Mouse (Mus musculus) layer of hippocampus, postnatal 36 days (tissue): ENCODE results near the gene Rtbdn. TPM values are rescaled to one million over a fixed set of nuclear protein-coding genes. Genes with fewer than 3 reads are reported as not detected.

Experiments used
- DNase-seq, 2 experiments: peaks; one replicate each; pipeline ENCODE4 v3.0.0; 2022
- total RNA-seq, 2 experiments: library from RNA; stranded (reverse); gene quantifications; 2 replicates each; pipeline ENCODE4 v1.2.3; 2021

Gene Rtbdn
- total RNA-seq, 2 experiments from 2014 or later: 0.77 to 1.0 TPM

DNA sequence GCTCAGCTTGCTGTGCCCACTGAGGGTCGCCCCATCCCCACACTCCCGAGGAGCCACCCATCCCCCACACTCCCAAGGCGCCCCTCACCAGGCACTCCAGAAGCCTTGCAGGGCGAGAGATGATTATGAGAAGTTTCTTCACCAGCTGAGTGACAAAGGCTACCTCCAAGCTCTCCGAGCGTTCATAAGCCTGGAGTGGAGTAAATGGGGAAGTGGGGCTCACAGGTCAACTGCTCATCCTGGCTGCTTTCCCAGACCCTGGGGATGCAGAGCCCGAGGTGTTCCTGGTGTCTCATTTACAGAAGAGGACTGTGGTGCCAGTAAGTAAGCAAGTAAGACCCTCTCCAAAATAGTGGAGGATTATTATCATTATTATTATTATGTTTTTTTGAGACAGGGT is 21.2 kb upstream of the Rtbdn start:
- no peak for DNase-seq

DNA sequence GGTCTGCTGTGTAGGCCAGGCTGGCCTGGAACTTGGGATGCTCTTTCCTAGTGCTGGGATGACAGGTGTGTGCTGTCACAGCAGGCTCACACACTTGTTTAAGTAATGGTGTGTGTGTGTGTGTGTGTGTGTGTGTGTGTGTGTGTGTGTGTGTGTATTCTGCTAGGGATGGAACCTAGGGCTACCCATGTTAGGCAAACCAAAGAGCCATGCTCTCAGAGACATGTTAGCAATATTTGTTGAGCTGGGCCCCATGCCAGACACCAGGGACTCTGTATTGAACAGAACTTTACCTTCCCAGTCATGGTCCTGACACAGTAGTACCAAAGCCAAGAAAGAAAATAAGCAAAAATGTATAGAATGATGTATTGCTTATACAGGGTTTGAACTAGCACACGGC is 19.3 kb upstream of the Rtbdn start:
- DNase-seq: no peak

DNA sequence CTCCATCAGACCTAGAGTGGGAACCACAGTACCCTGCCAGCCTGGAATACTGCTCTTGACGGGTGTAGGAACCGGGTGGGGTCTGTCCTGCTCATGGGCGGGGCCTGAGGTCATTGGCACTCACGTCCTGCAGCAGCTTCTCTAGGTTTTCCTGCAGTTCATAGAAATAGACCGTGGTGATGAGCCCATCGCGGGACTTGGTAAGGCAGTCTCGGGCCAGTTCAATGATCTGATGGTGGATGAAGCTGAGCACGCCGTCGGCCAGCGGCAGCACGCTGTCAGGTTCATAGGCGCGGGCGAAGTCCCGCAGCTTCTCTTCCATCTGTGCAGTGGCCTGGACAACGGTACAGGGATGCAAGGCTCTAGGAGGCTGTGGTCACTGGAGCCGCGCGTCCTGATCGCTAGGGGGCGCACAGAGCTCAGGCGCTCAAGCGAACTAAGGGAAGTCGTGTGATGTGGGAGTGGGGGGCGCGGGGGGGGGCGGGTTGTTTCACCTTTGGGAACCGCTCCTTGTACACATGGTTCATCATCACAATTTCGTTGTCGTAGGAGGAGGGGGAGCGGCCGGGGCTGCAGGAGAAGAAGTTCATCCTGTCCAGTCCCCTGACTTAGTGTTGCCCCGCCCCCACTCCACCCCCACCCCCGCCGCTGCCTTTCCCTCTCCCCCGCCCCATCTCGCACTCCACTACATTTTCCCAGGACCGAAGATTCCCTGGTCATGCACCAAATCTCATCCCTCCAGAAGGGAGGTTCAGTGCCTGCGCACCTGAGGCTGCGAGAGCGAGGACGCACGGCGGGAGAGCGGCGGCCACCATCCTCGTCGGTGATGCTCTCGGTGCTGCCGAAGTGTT is 18.1 kb upstream of the Rtbdn start:
- peak in 1 of 2 experiments; percentile 57 for DNase-seq

DNA sequence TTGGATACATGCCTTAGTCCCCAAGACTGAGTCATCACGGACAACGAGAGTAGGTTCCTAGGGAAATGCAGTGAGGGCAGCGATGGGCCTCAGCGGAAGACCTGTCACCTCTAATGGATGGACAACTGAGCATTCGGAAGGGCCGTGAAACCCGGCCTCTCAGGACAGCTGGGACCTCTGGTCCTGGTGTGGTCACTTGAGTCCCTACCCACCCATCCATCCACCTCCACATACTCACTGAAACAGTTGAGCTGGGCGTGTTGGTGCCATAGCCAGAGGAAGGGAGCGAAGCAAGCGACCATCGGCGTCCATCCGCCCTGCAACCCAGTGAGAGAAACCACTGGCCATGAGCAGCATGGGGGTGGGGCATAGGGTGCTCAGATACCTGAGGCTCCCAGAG is 16.2 kb upstream of the Rtbdn start:
- DNase-seq: no peak

DNA sequence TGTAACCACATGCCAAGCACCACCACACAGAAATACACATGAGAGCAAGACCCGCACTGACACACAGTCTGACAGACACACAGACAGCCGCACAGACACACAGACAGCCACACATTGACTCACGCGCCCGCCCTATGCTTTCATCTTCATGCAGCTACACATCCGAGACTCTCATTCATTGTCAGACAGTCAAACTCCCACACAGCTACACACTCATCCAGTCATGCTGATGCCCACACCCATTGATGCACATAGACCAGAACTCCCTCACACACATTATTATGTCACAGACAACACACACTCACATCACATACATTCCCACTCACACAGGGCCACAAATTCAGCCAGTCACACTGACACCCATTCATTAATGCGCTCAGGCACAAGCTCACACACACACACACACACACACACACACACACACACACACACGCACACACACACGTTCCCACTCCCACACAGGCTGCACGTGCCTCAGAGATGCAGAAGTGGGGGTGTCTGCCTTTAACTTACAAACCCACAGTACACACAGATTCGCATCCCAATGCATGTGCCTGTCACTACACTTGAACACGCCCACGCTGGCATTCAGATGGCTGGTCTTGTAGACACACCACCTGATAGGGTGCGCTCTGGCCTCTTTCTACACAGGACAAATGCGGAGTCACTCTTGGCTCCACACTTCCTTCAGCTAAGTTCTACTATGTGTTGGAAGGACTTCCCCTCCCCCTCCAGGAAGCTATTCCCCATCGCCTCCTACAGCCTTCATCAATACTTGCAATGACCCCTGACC is 12.8 kb upstream of the Rtbdn start:
- no peak for DNase-seq

DNA sequence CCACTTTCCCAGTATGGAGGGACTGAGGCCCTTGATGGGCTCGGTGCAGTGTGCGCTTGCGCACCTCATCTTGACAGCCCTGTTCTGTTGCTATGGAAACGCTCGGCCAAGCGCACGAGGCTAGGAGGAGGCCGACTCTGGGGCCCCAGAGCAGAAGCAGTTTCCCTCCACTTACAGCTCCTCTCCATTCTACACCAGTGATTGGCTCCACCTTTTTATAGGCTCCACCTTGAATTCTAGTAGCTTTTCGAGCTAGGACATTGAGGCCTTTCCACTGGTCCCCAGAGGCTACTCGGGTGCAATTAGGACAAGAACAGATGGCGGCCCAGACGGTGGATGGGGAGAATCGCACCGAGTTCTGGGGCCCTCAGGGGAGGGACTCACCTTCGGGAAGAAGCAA is 11.9 kb upstream of the Rtbdn start:
- DNase-seq: no peak

DNA sequence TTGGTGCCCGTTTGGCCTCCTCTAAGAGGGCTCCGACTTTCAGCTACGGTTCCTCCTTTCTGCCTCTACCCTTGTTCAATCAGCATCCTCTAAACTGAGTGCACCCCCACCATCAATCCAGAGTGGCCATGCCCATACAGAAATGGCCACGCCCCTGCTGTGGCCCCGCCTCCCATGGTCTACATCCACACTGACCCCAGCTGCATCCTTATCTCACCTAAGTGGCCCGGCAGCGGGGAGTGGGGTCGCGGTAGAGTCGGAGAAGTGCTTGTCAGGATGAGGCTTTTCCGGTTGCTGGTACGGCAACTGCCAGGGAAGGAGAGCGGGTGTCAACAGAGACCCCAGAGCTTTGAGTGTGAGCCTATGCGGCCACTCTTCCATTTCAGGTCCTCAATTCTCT is 11.3 kb upstream of the Rtbdn start:
- DNase-seq: no peak

DNA sequence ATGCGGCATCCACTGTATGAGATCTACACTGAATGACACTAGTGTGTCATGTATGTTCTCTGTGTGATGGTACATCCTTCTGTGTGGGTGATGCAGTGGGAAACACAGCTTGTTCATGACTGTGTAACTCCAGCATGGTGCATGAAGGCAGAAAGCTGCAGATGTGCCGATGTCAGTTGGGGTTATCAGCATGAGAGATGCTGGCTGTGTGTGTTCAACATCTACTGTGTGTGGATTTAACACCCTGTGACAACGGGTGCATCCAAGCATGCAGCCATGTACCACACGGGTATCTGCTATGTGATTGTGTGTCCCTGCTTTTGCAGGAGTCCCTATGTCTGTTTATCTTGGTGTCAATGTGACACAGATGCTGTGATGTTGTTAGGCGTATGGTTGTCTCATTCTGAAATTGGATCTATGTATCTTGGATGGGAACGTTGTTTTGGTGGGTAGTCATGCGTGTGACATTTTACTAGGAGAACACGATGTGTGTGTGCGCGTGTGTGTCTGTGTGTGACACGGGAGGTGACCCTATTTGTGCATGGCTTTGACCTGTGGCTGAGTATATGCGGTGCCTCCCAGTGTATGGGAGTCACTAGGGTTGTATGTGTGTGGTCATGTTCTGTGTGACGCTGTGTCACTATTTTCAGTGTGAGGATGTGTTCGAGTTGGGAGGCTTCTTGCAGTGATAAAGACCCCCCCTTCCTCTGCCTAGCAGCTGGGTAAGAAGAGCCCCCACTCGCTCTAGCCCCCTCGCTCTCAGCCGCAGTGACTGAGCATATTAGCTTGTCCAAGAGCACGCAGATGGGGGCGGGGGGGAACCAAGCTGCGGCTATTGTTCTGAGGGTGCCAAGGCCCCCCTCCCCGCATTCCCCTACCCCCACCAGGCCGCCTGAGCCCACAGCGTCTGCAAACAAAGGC is 10.5 kb upstream of the Rtbdn start:
- no peak for DNase-seq

DNA sequence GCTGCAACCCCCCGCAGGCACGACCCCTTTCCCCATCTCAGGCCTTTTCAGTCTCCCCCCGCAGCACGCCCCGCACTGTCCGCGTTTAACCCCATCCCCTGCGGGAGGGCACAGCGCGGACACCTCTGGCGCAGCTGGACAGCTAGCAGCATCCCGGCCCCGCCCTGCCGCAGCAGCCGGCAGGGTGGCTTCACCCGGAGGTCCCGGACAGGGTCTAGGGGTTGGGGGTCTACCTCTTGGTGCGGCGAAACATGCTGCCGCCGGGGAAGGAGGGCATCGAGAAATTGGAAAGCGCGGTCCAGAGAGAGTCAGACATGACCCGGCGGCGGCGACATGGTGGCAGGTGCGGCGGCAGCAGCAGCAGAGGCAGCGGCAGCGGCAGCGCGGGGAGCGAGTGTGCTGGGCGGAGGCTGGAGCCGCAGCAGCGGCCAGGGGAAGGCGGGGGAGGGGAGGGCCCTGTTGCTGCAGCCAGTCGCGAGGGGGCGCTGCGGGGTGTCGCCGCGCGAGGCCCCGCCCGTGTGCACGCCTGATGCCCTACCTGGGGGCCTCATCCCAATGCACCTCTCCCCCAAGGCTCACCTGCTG is 9.7 kb upstream of the Rtbdn start, which contains the start of gene Mast1:
Mast1 (minus strand) TSS at position 398 of the 585 bp plus-strand sequence.
- DNase-seq: peak; percentile 68 to 72

DNA sequence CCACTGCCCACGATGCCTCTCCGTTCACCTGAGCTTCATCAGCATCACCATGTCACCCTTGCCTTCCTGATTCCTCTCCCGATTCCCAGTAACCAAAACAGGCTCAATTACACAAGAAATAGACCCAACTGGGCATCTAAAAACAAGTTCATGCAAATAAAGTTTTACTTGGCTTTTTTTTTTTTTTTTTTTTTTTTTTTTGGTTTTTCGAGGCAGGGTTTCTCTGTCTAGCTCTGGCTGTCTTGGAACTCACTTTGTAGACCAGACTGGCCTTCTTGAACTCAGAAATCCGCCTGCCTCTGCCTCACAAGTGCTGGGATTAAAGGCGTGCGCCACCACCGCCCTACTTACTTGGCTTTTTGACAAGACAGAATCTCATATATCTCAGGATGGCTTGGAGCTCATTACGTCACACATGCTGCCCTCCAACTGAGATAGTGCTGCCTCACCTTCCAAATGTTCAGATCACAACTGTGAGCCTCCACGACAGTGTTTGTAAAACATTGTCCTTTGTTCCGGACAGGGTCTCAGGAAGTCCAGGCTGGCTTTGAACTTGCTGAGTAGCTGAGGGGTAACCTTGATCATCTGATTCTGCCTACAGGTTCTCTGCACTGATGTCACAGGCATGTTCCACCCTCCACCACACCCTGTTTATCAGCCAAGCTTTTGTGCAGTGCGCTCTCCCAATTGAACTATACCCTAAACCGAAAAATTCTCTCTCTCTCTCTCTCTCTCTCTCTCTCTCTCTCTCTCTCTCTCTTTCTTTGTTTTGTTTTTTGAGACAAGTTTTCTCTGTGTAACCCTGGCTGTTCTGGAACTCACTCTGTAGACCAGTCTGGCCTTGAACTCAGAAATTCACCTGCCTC is 8.9 kb upstream of the Rtbdn start:
- DNase-seq: no peak

DNA sequence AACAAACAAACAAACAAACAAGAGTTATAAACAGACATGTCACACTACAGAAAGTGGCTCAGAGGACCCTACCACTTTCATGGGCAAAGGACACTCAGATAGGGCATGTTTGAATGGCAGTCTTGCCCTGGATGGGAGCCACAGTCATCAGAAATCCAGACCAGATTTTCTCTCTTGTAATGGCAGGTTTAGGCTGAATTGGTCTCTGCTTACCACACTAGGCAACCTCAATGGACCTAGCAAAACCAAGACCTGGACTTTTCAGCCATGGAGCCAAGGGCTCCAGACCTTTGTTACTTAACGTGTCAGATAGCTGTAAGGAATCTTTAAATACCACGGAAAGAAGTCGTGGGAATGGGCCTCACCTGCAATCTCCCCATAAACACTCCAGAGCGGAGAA is 3.1 kb upstream of the Rtbdn start:
- DNase-seq: no peak

DNA sequence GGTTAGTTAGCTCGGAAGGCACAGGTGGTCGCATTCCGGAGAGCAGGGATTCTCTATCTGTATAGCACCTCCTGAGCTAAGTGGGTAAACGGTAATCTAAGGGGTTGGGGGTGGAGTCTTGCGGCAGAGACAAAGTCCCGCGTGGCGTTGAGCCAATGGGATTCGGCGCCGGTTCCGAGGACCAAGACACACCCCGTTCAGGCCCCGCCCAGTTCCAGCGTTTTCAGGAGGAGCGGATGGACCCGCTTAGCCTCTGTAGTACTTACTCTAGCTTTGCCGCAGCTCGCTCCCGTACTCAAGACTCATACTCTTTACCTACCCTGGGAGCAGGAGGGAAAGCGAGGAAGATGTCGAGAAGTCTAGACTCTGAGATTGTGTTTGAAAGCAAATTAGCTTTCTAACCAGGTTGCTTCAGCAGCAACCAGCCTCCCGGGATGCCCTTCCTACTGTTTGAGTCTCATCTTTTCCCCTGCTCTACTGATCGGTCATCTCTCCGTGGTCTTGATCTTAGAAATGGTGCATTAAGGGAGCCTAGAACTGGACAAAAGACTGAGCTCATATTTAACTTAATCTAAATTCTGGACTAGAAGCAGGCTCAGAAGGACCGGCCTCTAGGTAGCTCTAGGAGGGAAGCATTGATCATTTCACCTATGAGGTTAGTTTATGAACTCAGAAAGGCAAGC is 2.2 kb upstream of the Rtbdn start:
- DNase-seq: peak; percentile 46 to 48

DNA sequence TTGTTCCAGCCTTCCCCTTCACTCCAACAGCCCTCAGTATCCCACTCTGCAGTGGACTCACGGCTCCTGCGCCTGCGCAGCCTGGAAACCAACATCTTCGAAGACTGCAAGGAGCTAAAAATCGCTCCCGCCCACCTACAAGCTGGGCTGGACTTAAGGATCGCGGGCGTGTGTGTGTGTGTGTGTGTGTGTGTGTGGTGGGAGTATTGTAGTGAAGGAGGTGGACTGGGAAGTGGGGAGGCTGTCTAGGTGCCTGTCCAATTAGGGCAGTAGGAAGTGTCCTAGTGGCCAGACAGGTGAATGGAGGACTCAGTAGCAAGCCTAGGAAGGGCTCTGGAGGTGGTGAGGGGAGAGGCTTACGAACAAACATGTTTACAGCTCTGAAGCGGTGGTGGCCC is 1.6 kb upstream of the Rtbdn start:
- peak; percentile 38 to 54 for DNase-seq

DNA sequence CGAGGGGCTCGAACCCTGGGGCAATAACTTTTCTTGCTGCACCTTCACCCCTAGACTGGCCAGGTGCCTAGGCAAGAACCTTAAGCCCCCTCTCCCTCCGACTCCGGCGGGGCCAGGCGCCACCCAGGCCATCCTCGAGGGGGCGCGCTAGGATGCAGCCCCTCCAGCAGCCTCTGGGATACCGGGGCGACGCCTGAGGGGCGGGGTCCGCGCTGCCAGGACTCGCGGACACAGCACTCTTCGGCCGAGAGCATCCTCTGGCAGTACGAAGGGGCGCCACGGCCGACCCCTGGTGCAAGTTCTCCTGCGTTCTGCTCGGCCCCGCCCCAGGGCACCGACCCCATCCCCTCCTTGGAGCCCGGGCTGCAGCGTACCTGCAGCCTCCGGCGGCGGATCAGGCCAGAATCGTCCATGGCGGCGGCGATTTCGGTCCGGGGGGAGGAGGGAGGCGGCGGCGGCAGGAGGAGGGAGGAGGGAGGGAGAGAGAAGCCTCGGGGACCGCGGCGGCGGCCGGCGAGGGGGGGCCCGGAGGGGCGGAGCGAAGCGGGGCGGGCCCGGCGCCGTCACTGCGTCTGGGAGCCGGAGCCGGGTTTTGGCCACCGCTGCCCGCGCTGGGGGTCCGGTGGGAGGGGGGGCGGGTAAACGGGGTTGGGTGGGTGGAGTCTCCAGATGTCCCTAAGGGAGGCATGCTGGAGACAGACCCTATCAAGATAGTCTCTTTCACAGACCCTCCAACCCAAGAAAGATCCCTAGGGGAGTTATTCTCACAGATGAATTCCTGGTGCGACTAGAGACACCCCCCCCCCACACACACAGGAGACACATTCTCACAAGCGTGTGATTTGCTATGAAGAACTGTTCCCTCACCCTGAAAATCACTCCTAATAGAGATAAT is 911 bp upstream of the Rtbdn start:
- DNase-seq: peak in 1 of 2 experiments; percentile 21

DNA sequence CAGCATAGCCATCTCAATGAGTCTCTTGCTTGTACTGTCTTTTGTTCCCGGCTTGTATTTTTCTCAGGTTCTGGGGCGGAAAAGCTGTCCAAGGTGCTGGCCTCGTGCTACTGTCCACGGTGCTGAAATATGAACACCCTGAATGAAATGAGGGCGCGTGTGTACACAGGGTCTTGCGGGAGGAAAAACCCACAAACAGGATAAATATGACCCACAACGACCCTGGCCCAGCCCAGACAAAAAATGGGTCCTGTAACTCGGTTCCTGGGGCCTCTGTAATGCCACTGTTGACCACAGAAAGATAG is 402 bp downstream of the Rtbdn start:
- no peak for DNase-seq

DNA sequence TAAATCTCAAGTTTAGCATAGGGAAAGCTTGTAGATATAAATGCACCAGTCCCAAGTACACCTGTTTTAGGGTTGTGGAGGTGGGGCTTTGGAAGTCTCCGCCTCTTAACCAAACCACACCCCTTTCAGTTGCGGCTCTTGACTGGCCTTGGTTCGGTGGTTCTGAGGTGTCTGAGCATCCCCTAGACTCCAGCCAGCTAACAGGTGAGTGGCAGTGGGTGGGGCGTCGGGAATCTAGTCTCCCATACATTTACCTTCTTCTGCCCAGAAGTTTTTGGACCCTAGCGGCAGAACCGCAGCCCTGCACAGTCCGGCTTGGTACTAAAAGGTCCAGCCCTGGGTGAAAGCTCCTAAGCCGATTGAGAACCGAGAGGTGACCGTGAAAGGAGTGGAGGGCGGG is 3.0 kb downstream of the Rtbdn start:
- DNase-seq: no peak

DNA sequence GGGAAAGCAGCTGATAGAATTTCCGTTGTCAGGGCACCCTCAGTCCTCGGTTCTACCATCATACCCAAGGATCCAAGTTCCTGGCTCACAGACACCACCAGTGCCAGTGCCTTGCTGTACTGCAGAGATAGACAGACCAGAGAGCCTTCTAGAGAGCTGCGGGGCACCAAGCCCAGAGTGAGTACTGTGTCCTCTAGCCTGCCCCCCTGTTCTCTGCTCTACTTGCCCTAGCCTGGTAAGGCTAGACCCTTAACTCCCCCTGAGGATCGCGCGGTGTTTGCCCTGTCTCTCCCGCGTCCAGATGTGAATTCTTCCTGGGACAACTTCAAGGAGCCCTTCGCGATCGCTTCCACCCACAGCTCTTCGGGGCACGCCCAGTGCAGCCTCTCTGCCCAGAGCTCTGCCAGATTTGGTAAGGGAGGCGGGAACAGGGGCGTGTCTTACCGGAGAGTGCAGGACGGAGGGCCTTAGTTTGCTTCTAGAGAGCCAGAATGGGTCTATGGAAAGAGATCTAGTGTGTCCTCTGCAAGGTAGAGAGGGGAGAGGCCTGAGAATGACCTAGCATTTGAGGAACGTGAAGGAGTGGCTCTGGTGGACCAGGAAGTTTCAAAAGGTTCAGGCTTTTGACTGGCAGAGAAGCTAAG is 5.9 kb downstream of the Rtbdn start:
- DNase-seq: no peak

DNA sequence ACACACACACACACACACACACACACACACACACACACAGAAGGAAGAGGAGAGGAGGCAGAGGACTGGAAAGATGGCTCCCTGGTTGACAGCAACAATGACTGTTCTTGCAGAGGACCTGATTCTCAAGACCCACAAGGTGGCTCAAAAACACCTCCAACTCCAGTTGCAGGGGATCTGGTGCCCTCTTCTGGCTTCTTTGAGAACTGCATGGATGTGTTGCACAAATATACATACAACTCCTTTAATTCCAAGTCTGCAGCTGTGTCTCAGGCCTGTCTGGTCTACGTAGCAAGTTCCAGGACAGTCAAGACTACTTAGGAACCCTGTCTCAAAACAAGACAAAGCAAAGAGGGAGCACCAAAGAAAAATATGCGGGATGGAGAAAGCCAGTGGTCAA is 10.0 kb downstream of the Rtbdn start:
- DNase-seq: peak in 1 of 2 experiments; percentile 31

DNA sequence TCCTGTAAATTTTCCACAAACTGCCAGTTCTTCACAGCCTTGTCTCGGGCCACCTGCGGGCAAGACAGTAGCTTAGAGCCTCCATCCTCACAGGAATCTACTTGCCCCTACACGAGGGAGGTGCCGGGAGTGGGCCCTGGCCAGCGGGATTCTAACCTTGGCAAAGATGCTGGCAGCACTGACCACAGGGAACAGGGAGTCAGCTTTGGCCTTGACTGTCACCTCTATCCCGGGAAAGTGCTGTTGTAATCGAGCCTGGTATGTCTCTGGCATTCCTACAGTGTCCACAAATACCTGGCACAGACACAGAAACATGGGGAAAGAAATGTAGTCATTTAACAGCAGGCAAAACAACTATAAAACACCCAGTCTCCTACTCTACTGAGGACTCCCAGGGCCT is 13.0 kb downstream of the Rtbdn start:
- no peak for DNase-seq
